Mouse (Mus musculus) neural tube, embryonic 15.5 days (tissue): ENCODE measurements around the gene Cfap57. TPM values are rescaled to one million over a fixed set of nuclear protein-coding genes. Genes with fewer than 3 reads are reported as not detected.
A peak's percentile ranks its signal among the peaks of the same experiment; 100 is the strongest.

ENCODE experiments used
- ATAC-seq: fragments of 200-750 bp; cut with Nextera tagmentation; 2 replicates; pipeline ENCODE4 v1.8.0; 2017; ENCODE audit warnings: mild to moderate bottlenecking, moderate TSS enrichment, moderate library complexity; ENCODE audit not compliant: low FRiP score
- H3K27ac ChIP-seq: fragments of 300-500 bp; sonication (generic); replicated peaks from 2 replicates; pipeline ENCODE4 v1.5.1; 2015; ENCODE audit warnings: mild to moderate bottlenecking, inconsistent platforms
- H3K27me3 ChIP-seq: fragments of 300-500 bp; sonication (generic); replicated peaks from 2 replicates; pipeline ENCODE4 v1.6.1; 2015; ENCODE audit warnings: inconsistent platforms
- H3K36me3 ChIP-seq: fragments of 300-500 bp; sonication (generic); 2 replicates; pipeline ENCODE4 v1.6.1; 2015; ENCODE audit warnings: inconsistent platforms
- H3K4me1 ChIP-seq: fragments of 300-500 bp; sonication (generic); 2 replicates; pipeline ENCODE4 v1.6.1; 2015; ENCODE audit warnings: inconsistent platforms
- H3K4me2 ChIP-seq: fragments of 300-500 bp; sonication (generic); 2 replicates; pipeline ENCODE4 v1.6.1; 2015; ENCODE audit warnings: inconsistent platforms, mild to moderate bottlenecking, moderate library complexity
- H3K4me3 ChIP-seq: fragments of 300-500 bp; sonication (generic); replicated peaks from 2 replicates; pipeline ENCODE4 v1.5.1; 2015; ENCODE audit warnings: mild to moderate bottlenecking, inconsistent platforms
- H3K9ac ChIP-seq: fragments of 300-500 bp; sonication (generic); replicated peaks from 2 replicates; pipeline ENCODE4 v1.6.1; 2015; ENCODE audit warnings: mild to moderate bottlenecking, inconsistent platforms
- H3K9me3 ChIP-seq: fragments of 300-500 bp; sonication (generic); replicated peaks from 2 replicates; pipeline ENCODE4 v1.6.1; 2016; ENCODE audit warnings: inconsistent platforms
- WGBS: fragments of 180-500 bp; shearing (Covaris S2); methylation state at CpG from one replicate; pipeline ENCODE4 v1.1.7; 2015; ENCODE audit warnings: mixed read lengths; 5-methylcytosine and 5-hydroxymethylcytosine counted together
- polyA plus RNA-seq: library from polyadenylated mRNA; unstranded; fragments of >200 nt; fragmentation: Nextera tagmentation; extraction: Ambion mirVana; gene quantifications from 2 replicates; pipeline ENCODE4 v1.2.1, GENCODE M21; 2015

Gene Cfap57
- polyA plus RNA-seq, 1 experiment from 2014 or later: 1.5 TPM

DNA sequence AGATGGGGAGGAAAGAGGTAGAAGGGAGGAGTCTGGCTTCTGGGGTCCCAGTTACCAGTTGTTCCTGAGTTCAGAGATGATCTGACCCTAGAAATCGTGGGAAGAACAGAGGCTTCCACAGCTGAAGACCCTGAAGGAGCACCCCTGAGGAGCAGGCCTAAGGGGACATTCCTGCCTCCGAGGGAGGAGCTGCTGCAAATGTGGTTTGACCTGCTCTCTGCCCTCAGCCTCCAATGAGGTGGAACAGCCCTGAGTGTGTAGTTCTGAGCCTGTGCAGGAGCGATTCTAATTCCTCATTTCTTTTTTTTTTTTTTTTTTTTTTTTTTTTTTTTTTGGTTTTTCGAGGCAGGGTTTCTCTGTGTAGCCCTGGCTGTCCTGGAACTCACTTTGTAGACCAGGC, 87.4 kb downstream of the Cfap57 start:
- no peaks in the 10 kb centered on the region for H3K27me3 ChIP-seq
- H3K27ac ChIP-seq: no peak overlapping the region
- no peaks in the 10 kb centered on the region for H3K4me1 ChIP-seq
- H3K9ac ChIP-seq: no peak overlapping the region
- WGBS: 64% methylated on average over 3 of the region's 4 CpGs
- no peaks in the 10 kb centered on the region for H3K9me3 ChIP-seq
- H3K36me3 ChIP-seq: no peaks in the 10 kb centered on the region
- no peak for ATAC-seq
- no peak overlapping the region for H3K4me3 ChIP-seq
- H3K4me2 ChIP-seq: no peak overlapping the region

DNA sequence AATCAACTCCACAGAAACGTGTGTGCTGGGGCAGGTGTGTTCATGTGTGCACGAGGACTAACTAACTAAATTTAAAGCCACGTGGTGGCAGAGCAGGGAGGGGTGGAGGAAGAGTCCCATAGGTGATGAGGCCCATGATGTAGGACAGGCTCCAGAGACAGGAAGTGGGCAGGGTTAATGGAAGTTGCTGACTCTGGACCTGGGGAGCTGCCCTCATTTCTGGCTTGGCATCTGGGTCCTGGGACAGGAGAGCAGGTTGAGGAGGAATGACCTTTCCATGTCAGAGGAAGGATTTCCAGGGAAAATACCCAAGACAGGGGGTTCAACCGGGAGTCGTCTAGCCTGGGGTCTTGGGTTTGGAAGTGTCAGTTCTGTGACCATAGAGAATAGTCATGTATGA, 87.9 kb downstream of the Cfap57 start:
- ATAC-seq: no peak
- H3K4me2 ChIP-seq: no peak overlapping the region
- 81% methylated on average over 5 of the region's 5 CpGs for WGBS
- no peaks in the 10 kb centered on the region for H3K9me3 ChIP-seq
- no peaks in the 10 kb centered on the region for H3K27me3 ChIP-seq
- no peak overlapping the region for H3K4me3 ChIP-seq
- no peaks in the 10 kb centered on the region for H3K4me1 ChIP-seq
- H3K27ac ChIP-seq: no peak overlapping the region
- no peak overlapping the region for H3K9ac ChIP-seq
- H3K36me3 ChIP-seq: no peaks in the 10 kb centered on the region

DNA sequence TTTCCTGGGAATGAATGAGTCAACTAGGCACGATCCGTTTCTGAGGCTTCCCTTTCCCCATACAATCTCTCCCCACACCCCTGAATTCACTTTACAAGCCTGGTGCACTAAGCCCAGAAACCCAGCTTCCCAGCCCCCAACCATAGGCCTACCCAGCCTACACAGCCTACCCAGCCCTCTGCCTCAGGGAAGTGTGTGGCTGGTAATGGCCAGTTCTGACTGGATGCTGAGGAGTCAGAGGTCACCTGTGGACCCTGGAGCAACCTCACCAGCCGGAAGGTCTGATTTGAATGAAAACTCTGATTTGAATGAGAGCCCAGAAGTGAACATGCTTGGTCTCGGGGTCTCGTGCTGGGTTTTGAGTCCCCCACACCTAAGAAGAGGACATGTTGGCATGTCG, 92.9 kb downstream of the Cfap57 start:
- Histone ChIP-seq H3K36me3 (no peaks in the 10 kb centered on the region), H3K27ac (no peak overlapping the region), H3K9me3 (no peaks in the 10 kb centered on the region), H3K4me2 (no peak overlapping the region), H3K4me1 (no peaks in the 10 kb centered on the region), H3K9ac (no peak overlapping the region), H3K27me3 (no peaks in the 10 kb centered on the region), H3K4me3 (no peak overlapping the region)
- ATAC-seq: no peak
- 84% methylated on average over 6 of the region's 6 CpGs for WGBS

DNA sequence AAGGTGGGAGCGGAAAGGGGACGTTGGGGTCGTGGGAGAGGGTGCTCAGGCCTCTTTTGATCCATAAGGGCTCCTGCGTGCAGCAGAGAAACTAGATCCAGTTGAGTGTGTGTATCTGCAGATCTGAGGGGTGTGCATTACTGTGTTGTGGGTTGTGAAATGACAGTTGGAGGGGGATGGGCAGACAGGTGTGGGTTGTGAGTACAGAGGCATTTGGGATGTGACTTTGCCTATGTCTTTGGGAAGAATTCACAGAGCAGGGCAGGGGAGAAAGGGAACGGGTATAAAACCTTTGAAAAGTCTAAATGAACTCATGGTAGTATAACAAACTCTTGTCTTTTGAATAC, 93.3 kb downstream of the Cfap57 start:
- Histone ChIP-seq H3K4me3 (no peak overlapping the region), H3K9ac (no peak overlapping the region), H3K4me2 (no peak overlapping the region), H3K27ac (no peak overlapping the region), H3K27me3 (no peaks in the 10 kb centered on the region), H3K36me3 (no peaks in the 10 kb centered on the region), H3K4me1 (no peaks in the 10 kb centered on the region), H3K9me3 (no peaks in the 10 kb centered on the region)
- WGBS: 65% methylated on average over 5 of the region's 5 CpGs
- no peak for ATAC-seq

DNA sequence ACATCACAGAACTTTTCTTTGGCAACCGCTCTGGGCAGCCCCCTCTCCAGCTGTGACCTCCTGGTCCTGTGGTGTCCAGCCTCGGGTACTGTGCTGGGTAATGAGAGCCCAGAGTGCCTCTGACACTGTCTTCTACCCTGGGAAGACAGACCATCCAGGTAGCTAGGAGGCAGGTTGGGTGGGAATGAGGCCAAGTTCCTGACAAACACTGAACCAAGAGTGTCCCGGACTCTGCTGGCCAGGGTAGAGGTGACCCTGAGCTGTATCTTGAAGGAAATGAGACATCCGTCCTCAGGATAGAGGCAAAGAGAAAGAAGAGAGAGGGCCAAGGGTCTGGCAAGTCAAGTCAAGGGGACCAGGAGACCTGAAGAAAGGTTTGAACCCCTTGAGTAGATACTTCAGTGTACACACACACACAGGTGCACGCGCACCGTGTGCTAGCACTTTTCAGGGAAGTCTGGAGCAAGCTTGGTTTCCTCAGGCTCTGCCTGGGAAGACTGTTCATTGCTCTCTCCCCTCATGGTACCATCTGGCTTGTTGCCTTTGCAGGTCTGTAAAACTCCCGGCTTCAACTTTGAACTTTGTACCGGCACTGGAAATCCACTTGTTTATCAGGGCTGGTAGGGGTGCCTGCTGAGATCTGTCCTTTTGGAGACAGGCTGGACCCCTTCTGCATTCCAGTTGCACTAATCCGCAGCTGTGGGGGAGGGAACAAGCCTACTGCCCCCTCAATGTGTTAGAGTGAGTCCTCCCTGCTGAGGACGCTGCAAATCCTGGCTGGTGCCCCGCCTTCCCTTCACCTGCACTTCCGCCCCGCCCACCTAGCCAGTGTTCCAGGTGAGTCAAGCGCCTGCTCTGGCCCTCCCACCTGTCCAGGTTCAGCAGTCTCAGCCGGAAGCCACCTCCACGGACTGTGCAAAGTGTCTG, 93.9 kb downstream of the Cfap57 start, which contains the start of gene 2610528J11Rik:
2610528J11Rik (plus strand) TSS at position 592 of the 927 bp plus-strand sequence.
- H3K4me1 ChIP-seq: no peaks in the 10 kb centered on the region
- H3K9ac ChIP-seq: no peak within 1 kb of the TSS
- ATAC-seq: no peak
- H3K4me3 ChIP-seq: no peak within 1 kb of the TSS
- no peaks in the 10 kb centered on the region for H3K27me3 ChIP-seq
- no peaks in the 10 kb centered on the region for H3K36me3 ChIP-seq
- no peak within 1 kb of the TSS for H3K27ac ChIP-seq
- no peaks in the 10 kb centered on the region for H3K9me3 ChIP-seq
- no peak within 1 kb of the TSS for H3K4me2 ChIP-seq
- WGBS: 47% methylated on average over 17 of the region's 17 CpGs

DNA sequence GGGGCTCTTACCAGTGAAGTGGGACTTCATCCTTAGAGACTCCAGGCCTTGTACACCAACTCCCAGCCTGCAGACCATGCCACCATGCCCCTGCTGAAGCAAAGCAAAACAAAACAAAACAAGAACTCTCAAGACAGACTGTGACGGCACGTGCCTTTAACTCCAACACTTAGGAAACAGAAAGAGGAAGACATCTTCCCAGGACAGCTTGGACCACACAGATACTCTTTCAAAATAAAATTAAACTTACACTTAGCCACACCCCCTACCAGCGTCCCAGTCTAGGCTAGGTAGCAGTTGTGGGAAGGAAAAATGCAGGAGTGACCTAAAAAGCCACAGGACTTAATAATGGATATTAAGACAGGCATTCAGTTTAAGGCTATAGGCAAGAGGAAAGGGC, 94.8 kb downstream of the Cfap57 start:
- H3K9ac ChIP-seq: no peak overlapping the region
- no peak overlapping the region for H3K27ac ChIP-seq
- H3K36me3 ChIP-seq: no peaks in the 10 kb centered on the region
- no peak for ATAC-seq
- no peaks in the 10 kb centered on the region for H3K9me3 ChIP-seq
- WGBS: 80% methylated on average over 3 of the region's 3 CpGs
- no peaks in the 10 kb centered on the region for H3K4me1 ChIP-seq
- H3K4me2 ChIP-seq: no peak overlapping the region
- H3K4me3 ChIP-seq: no peak overlapping the region
- H3K27me3 ChIP-seq: no peaks in the 10 kb centered on the region

DNA sequence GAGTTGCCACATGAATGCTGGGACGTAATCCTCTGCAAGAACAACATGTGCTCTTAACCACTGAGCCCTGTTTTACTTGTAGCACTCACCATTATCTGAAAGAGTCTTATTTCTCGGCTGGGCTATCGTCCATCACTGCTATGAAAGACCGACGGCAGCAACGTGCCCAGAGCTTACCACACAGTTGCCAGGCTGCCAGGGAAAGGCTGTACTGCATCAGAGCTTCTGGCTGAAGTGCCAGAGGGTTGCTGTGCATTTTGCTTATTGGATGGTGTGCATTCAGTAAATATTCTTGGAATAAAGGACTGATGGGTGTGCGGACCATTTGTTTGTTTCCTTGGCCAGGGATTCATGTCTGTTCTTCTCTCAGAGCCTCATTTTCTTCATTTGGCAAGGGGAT, 96.6 kb downstream of the Cfap57 start:
- H3K4me3 ChIP-seq: no peak overlapping the region
- no peak overlapping the region for H3K9ac ChIP-seq
- no peak for ATAC-seq
- WGBS: 54% methylated on average over 7 of the region's 7 CpGs
- no peaks in the 10 kb centered on the region for H3K4me1 ChIP-seq
- H3K9me3 ChIP-seq: no peaks in the 10 kb centered on the region
- no peak overlapping the region for H3K27ac ChIP-seq
- no peak overlapping the region for H3K4me2 ChIP-seq
- no peaks in the 10 kb centered on the region for H3K36me3 ChIP-seq
- H3K27me3 ChIP-seq: no peaks in the 10 kb centered on the region; the same call in 1 of the 2 replicates

DNA sequence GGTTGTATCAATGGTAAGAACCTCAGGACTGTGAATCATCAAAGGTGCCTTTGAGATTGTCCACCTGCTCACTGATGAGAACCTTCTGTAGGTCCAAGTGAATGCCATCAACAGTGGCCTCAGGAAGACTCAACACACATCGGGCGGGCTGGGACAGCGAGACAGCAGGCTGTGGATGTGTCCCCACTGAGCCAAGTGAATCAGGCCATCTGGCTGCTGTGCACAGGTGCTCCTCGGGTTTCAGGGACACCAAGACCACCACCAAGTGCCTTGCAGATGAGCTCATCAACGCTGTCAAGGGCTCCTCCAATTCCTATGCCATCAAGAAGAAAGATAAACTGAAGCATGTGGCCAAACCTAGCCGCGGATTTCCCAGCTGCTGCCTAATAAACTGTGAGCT, 98.3 kb downstream of the Cfap57 start:
- WGBS: 90% methylated on average over 7 of the region's 7 CpGs
- peaks cover 2% of the 10 kb centered on the region for H3K4me1 ChIP-seq
- no peaks in the 10 kb centered on the region; the same call in 1 of the 2 replicates for H3K27me3 ChIP-seq
- H3K9me3 ChIP-seq: no peaks in the 10 kb centered on the region
- H3K4me2 ChIP-seq: no peak overlapping the region
- no peak for ATAC-seq
- no peak overlapping the region for H3K9ac ChIP-seq
- H3K36me3 ChIP-seq: no peaks in the 10 kb centered on the region
- H3K27ac ChIP-seq: no peak overlapping the region
- no peak overlapping the region for H3K4me3 ChIP-seq

DNA sequence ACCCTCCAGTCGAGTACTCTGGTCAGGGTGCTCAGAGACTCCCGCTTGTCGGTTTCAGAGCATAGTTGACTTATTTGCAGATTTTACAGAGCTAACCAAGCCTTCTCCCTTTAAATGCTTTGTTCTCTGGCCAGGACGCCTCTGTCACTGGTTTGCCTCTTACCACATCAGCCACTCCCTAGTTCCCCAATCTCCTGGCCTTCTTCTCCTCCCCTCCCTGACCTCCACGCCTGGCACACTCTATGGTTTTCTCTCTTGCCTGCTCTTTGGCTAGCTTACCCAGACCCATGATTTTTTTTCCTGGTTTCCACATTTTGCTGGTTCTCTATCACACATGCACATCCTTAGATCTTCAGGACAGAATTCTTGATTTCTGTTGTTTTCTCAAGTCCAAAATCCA, 102.4 kb downstream of the Cfap57 start:
- H3K4me1 ChIP-seq: peaks cover 8% of the 10 kb centered on the region
- no peak for ATAC-seq
- no peak overlapping the region for H3K4me3 ChIP-seq
- H3K4me2 ChIP-seq: no peak overlapping the region
- H3K27me3 ChIP-seq: no peaks in the 10 kb centered on the region; the same call in 1 of the 2 replicates
- H3K27ac ChIP-seq: no peak overlapping the region
- H3K9ac ChIP-seq: no peak overlapping the region
- H3K36me3 ChIP-seq: no peaks in the 10 kb centered on the region
- WGBS: 70% methylated on average over 5 of the region's 5 CpGs
- H3K9me3 ChIP-seq: no peaks in the 10 kb centered on the region

DNA sequence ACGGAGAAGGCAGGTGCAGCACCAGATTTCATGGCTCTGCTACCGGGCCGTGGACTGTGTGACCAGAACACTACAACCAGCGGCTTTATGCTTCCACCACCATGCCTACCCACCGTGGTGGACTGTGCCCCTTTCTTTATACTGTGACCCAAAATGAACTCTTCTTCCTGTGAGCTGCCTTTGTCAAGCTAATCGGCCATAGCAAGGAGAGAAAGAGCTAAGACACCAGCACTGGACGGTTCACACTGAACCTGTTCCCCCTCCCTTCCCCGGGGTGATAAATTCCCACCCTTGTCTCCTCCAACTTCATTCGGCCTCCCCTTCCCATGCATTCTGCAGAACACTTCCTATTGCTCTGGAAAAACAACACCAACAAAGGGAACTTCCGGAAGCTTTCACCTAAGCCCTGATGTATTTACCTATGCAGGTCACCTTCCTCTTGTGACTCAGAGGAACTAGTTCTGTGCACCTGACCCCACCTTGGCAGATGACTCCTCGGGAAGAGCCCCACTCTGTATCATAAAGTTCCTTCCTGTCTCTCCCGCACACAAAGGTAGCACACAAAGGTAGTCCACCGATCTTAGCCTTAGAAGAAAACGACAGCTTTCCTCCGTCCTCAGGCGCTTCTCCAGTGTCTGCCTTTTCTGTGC, 103.0 kb downstream of the Cfap57 start:
- H3K27me3 ChIP-seq: no peaks in the 10 kb centered on the region; the same call in 1 of the 2 replicates
- WGBS: 29% methylated on average over 16 of the region's 16 CpGs
- H3K4me3 ChIP-seq: no peak overlapping the region
- H3K4me2 ChIP-seq: 0 out of 2 replicates have a peak overlapping the region, but pooled peaks have one; percentile 15
- no peak overlapping the region for H3K9ac ChIP-seq
- H3K27ac ChIP-seq: no peak overlapping the region
- no peaks in the 10 kb centered on the region for H3K9me3 ChIP-seq
- H3K4me1 ChIP-seq: peaks cover 8% of the 10 kb centered on the region
- no peak for ATAC-seq
- no peaks in the 10 kb centered on the region for H3K36me3 ChIP-seq

DNA sequence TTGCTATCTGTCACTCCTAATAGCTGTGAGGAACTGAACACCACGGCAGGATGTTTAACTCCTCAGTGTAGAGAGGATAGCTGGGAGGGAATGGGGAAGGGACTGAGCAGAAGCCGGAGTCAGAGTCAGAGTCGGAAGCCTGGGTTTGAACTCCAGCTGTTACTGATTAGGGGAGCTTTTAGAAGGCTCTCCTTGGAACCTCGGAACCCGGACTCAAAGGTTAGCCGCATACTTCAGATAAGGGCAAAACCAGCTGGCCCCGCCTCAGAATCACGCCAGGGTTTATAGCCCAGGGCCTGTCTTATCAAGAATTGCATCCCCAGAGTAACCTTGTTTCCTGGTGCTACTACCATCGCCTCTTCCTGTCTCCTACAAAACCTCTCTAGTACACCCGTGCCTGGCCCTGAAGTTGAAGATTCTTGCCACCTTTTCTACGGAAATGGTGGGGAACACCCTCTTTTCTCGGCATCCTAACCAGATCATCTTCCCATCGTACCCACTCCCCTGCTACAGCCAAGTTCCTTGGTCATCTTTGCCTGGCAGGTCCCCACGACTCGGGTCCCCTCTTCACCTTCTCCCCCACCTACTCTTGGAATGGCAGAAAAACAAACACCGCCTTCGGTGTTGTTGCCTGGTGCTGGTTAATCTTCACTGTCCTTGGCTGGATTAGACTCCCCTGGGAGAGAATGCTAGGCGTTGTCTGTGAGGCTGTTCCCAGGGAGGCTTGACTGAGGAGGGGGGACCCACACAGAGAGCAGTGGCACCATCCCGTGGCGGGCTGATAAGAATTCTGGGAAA, 103.7 kb downstream of the Cfap57 start:
- Histone ChIP-seq H3K36me3 (no peaks in the 10 kb centered on the region), H3K4me3 (no peak overlapping the region), H3K27me3 (no peaks in the 10 kb centered on the region; the same call in 1 of the 2 replicates), H3K9me3 (no peaks in the 10 kb centered on the region), H3K4me1 (peaks cover 8% of the 10 kb centered on the region), H3K27ac (no peak overlapping the region), H3K9ac (no peak overlapping the region), H3K4me2 (0 out of 2 replicates have a peak overlapping the region, but pooled peaks have one; percentile 15)
- ATAC-seq: no peak
- WGBS: 30% methylated on average over 20 of the region's 20 CpGs
